In the genomic region with DNA sequence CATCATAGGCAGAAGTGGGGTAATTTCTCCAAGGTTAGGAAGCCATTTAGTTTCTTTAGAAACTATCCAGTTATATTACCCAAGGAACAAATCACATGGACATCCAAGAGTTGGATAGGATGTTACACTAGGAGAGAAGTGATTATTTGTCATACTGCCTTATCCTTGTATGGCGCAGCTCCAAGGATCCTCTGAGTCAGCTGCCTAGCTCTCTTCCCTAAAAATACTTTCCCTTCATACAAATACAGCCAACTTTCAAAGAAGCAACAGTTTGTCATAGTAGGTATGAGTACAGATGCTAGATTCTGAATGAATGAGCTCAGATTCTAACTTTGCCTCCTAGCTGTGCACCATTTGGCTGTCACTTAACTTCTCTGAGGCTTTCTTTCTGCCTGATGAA, we compare ENCODE assay signal across 16 mouse cellular contexts.
A peak's percentile ranks its signal among the peaks of the same experiment; 100 is the strongest.
DNase-seq lines count a peak whose midpoint lies in the region; ATAC-seq and TF ChIP-seq lines count a peak whose summit lies in the region.
"Had no signal": no experiment of that assay in that cellular context is flagged by ENCODE, and none has a peak within 500 bp of the region (broad histone marks: within the 10 kb centered on the region; RNA-seq: fewer than 3 reads in every experiment).

No protein-coding gene starts in this region.

- H3ac ChIP-seq in myocyte (ENCODE audit: control insufficient read depth, insufficient read length): no peak overlapping the region

- DNase-seq in frontal cortex, postnatal 25 days (ENCODE audit: low spot score in 2 of 2): no peak
- peak; percentile 25 for DNase-seq in lung, postnatal 10 days
- DNase-seq in lung, postnatal 4 days: no peak
- DNase-seq in adrenal gland, postnatal 14 days: peak; percentile 47
- DNase-seq in cerebellum, adult 9-11 months: no peak
- DNase-seq in layer of hippocampus, adult 11-12 months (ENCODE audit: low spot score): no peak
- DNase-seq: B cell, adult 2 months; cerebellum, postnatal 14 days; right cerebral cortex, postnatal 25 days; thymus, postnatal 14 days had no signal

- H3K4me3 ChIP-seq in myocyte: no peak overlapping the region
- H3K4me3 ChIP-seq: embryonic facial prominence, embryonic 12.5 days; forebrain, embryonic 12.5 days; midbrain, embryonic 10.5 days had no signal

- TF ChIP-seq POLR2A in myocyte (IDR thresholded peaks at IDR 0.05; ENCODE audit: insufficient read length, low read depth): no peak

- no peaks in the 10 kb centered on the region for H3K27me3 ChIP-seq in myocyte (ENCODE audit: control insufficient read depth, insufficient read depth, insufficient read length)
- H3K27me3 ChIP-seq: embryonic facial prominence, embryonic 12.5 days; forebrain, embryonic 12.5 days had no signal

- no peaks in the 10 kb centered on the region for H3K79me2 ChIP-seq in myocyte (ENCODE audit: control insufficient read depth, insufficient read depth)

- peak; percentile 44 for ATAC-seq in frontal cortex, adult (ENCODE audit: low TSS enrichment)
- ATAC-seq: inflammation-experienced regulatory T-cells, adult 6 months had no signal

- no peaks in the 10 kb centered on the region for H3K36me3 ChIP-seq in myocyte (ENCODE audit: control insufficient read depth, insufficient read depth)
- H3K36me3 ChIP-seq: embryonic facial prominence, embryonic 12.5 days; forebrain, embryonic 12.5 days; midbrain, embryonic 10.5 days had no signal

- peak overlapping the region; percentile 22 for H3K4me2 ChIP-seq in myocyte (ENCODE audit: low read depth)
- H3K4me2 ChIP-seq: embryonic facial prominence, embryonic 12.5 days; forebrain, embryonic 12.5 days had no signal

TF ChIP-seq in myocyte, 11 proteins besides CTCF, POLR2A, EP300 and RAD21:
- TF ChIP-seq CEBPB (IDR thresholded peaks at IDR 0.05; ENCODE audit: insufficient read depth, poor library complexity, severe bottlenecking): peak; percentile 27; the same call in 1 of the 2 replicates
- TF ChIP-seq MYOG (IDR thresholded peaks at IDR 0.05; ENCODE audit: control insufficient read depth in 1 of 3, insufficient read depth in 1 of 3, insufficient read length in 2 of 3, low read depth in 2 of 3): no peak
- no peak for TF ChIP-seq TCF12 (IDR thresholded peaks at IDR 0.05; ENCODE audit: insufficient read depth, poor library complexity, severe bottlenecking)
- TF ChIP-seq USF1 (IDR thresholded peaks at IDR 0.05; ENCODE audit: low read depth): peak; percentile 23

Comparison
In these comparisons a context has a peak if more than half of its experiments do, and no peak if none do; other contexts are left out.
1. DNase-seq: peak in lung, postnatal 10 days (single experiment) and adrenal gland, postnatal 14 days (single experiment); none in frontal cortex, postnatal 25 days (0 of 2), lung, postnatal 4 days (0 of 2), cerebellum, adult 9-11 months (single experiment) and layer of hippocampus, adult 11-12 months (single experiment).